Mouse (Mus musculus): ENCODE results near the gene Stx8.

DNA sequence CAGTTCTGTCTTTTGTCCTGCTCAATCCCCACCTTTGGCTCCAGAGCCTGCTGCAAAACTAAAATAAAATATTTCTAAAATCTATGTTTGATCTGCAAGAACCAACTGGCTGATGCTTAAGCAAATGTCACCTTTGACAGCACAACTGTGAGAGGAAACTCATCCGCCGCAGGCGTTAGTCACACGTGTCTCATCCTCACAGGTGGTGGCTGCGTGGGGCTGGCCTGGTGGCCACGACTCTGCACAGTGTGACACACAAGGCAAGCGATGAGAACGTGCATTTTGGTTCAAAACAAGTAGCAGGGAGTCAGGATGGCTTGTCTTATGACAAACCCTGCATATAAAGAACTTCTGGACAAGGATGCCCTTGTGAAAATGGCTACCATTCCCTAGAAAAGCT, 233.1 kb downstream of the Stx8 start:
- no peak for TF ChIP-seq CTCF (IDR thresholded peaks at IDR 0.05; ENCODE audit: low read depth, low read length)
- no peak for TF ChIP-seq POLR2A (IDR thresholded peaks at IDR 0.05; ENCODE audit: insufficient read depth, low read length)
- no peak for TF ChIP-seq EP300 (IDR thresholded peaks at IDR 0.05; ENCODE audit: insufficient read depth, low read depth, low read length)

All from ES-Bruce4 (cell line).